Mouse (Mus musculus) cerebellum, adult 2 months (tissue): ENCODE data around the gene Tpm1. TPM values are rescaled to one million over a fixed set of nuclear protein-coding genes. Genes with fewer than 3 reads are reported as not detected.
A peak's percentile ranks its signal among the peaks of the same experiment; 100 is the strongest.

Source experiments
- DNase-seq, 2 experiments: peaks; one replicate each; pipeline ENCODE4 v3.0.0; 2021
- H3K27ac ChIP-seq: fragments of 200-500 bp; 2 replicates; pipeline ENCODE4 v1.5.1; 2012; ENCODE audit warnings: low read length, control low read depth, inconsistent platforms; ENCODE audit not compliant: insufficient read depth
- H3K27me3 ChIP-seq: fragments of 200-500 bp; 2 replicates; pipeline ENCODE4 v1.6.1; 2012; ENCODE audit warnings: inconsistent platforms, mild to moderate bottlenecking, low read length, moderate library complexity; ENCODE audit not compliant: control insufficient read depth, insufficient read depth
- H3K4me1 ChIP-seq: fragments of 200-500 bp; 2 replicates; pipeline ENCODE4 v1.6.1; 2011; ENCODE audit warnings: low read length; ENCODE audit not compliant: control insufficient read depth, insufficient read depth
- H3K4me3 ChIP-seq: fragments of 200-500 bp; replicated peaks from 2 replicates; pipeline ENCODE3; 2011; ENCODE audit warnings: mild to moderate bottlenecking, low read depth, low read length, control low read depth; ENCODE audit not compliant: insufficient read depth
- CTCF ChIP-seq: fragments of 200-500 bp; IDR thresholded peaks from 2 replicates; pipeline ENCODE4 v1.5.1; 2011; ENCODE audit warnings: low read depth, mild to moderate bottlenecking, control low read depth, low read length, moderate library complexity, borderline replicate concordance; ENCODE audit not compliant: insufficient read depth
- POLR2A ChIP-seq: fragments of 200-500 bp; IDR thresholded peaks from 2 replicates; pipeline ENCODE4 v1.6.1; 2011; ENCODE audit warnings: low read length, control low read depth, borderline replicate concordance; ENCODE audit not compliant: insufficient read depth
- WGBS: fragments of 180-500 bp; shearing (Covaris S2); methylation state at CpG from one replicate; pipeline ENCODE4 v1.1.7; 2018; 5-methylcytosine and 5-hydroxymethylcytosine counted together
- polyA plus RNA-seq: library from polyadenylated mRNA; depleted of rRNA; stranded (reverse); fragments of >200 nt; gene quantifications from 2 replicates; pipeline ENCODE4 v1.2.3, GENCODE M21; 2012; rRNA removed

Tpm1 gene
- polyA plus RNA-seq, 1 experiment = 170 TPM

DNA sequence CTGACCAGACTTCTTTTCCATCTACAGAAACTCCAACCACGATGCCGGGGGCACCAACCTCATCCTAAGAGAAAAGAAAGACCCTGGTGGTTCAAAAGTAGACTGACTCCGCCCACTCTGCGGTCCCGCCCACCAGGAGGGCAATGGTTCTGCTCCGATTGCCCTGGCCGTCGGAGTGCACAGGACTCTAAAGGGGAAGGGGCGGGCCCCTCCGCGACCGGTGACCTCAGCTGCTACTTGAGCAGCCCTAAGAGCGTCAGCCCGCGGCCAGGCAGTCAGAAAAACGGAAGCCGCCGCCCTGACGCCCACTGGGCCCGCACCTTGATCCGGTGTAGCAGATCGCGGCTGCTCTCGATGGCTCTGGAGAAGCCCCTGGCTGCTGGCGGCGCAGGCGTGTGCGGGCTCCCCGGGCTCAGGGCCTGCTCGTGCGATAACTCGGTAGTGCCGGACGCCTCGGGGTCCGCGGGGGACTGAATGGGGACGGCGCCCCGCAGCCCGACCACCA, 74.4 kb downstream of the Tpm1 start:
- no peaks in the 10 kb centered on the region for H3K4me1 ChIP-seq
- under 1% methylated on average over 41 of the region's 41 CpGs for WGBS
- TF ChIP-seq CTCF = no peak
- no peak for TF ChIP-seq POLR2A
- H3K4me3 ChIP-seq = peak overlapping the region; percentile 66
- H3K27ac ChIP-seq = peak overlapping the region; percentile 59; the same call in 1 of the 2 replicates
- DNase-seq = peak; percentile 68 to 71
- no peaks in the 10 kb centered on the region for H3K27me3 ChIP-seq

Other genes with a start within 250 kb of the Tpm1 start
- 3.3 and 4.0 TPM in 2 replicates for gene Aph1c, start 214.7 kb downstream of the Tpm1 start, polyA plus RNA-seq
- 13.7 and 15.3 TPM in 2 replicates for gene Rab8b, start 129.7 kb downstream of the Tpm1 start, polyA plus RNA-seq
- 53.7 and 55.7 TPM in 2 replicates for gene Rps27l, start 103.3 kb downstream of the Tpm1 start, polyA plus RNA-seq
- gene Lactb, start 73.9 kb downstream of the Tpm1 start, polyA plus RNA-seq = 13.2 and 13.6 TPM in 2 replicates